Mouse (Mus musculus) stomach, embryonic 15.5 days (tissue): ENCODE data around the gene Ncmap. TPM values are rescaled to one million over a fixed set of nuclear protein-coding genes. Genes with fewer than 3 reads are reported as not detected.
A peak's percentile ranks its signal among the peaks of the same experiment; 100 is the strongest.

Source experiments
- ATAC-seq: fragments of 200-750 bp; cut with Nextera tagmentation; 2 replicates; pipeline ENCODE4 v1.8.0; 2017; ENCODE audit warnings: low read depth, moderate number of reproducible peaks, moderate TSS enrichment; ENCODE audit not compliant: insufficient read depth, low FRiP score
- H3K27ac ChIP-seq: fragments of 300-500 bp; sonication (generic); 2 replicates; pipeline ENCODE4 v1.5.1; 2015; ENCODE audit warnings: mild to moderate bottlenecking, inconsistent platforms
- H3K27me3 ChIP-seq: fragments of 300-500 bp; sonication (generic); replicated peaks from 2 replicates; pipeline ENCODE4 v1.6.1; 2015; ENCODE audit warnings: inconsistent platforms
- H3K36me3 ChIP-seq: fragments of 300-500 bp; sonication (generic); 2 replicates; pipeline ENCODE4 v1.6.1; 2015; ENCODE audit warnings: inconsistent platforms
- H3K4me1 ChIP-seq: fragments of 300-500 bp; sonication (generic); 2 replicates; pipeline ENCODE4 v1.6.1; 2015; ENCODE audit warnings: inconsistent platforms
- H3K4me2 ChIP-seq: fragments of 300-500 bp; sonication (generic); 2 replicates; pipeline ENCODE4 v1.6.1; 2015; ENCODE audit warnings: mild to moderate bottlenecking, inconsistent platforms
- H3K4me3 ChIP-seq: fragments of 300-500 bp; sonication (generic); replicated peaks from 2 replicates; pipeline ENCODE4 v1.5.1; 2015; ENCODE audit warnings: inconsistent platforms
- H3K9ac ChIP-seq: fragments of 300-500 bp; sonication (generic); 2 replicates; pipeline ENCODE4 v1.6.1; 2015; ENCODE audit warnings: inconsistent platforms
- H3K9me3 ChIP-seq: fragments of 300-500 bp; sonication (generic); 2 replicates; pipeline ENCODE4 v1.6.1; 2016; ENCODE audit warnings: inconsistent platforms
- WGBS: fragments of 180-500 bp; shearing (Covaris S2); methylation state at CpG from one replicate; pipeline ENCODE4 v1.1.7; 2015; 5-methylcytosine and 5-hydroxymethylcytosine counted together
- microRNA counts: library from miRNA; unstranded; fragments of <30 nt; microRNA quantifications from one replicate; lab custom pipeline; 2016
- microRNA-seq: library from miRNA; unstranded; fragments of <30 nt; microRNA quantifications from one replicate; pipeline ENCODE4, GENCODE M21; 2016
- polyA plus RNA-seq: library from polyadenylated mRNA; unstranded; fragments of >200 nt; fragmentation: Nextera tagmentation; extraction: Ambion mirVana; gene quantifications from 2 replicates; pipeline ENCODE4 v1.2.1, GENCODE M21; 2015

The Ncmap gene
- polyA plus RNA-seq, 1 experiment from 2014 or later, result 21.9 TPM

GRCm38 (mm10) chr4:135335327-135336022 lies 62.6 kb downstream of the Ncmap start:
- Histone ChIP-seq H3K36me3 (peaks cover 66% of the 10 kb centered on the region), H3K9ac (no peak overlapping the region), H3K27me3 (no peaks in the 10 kb centered on the region), H3K27ac (0 out of 2 replicates have a peak overlapping the region, but pooled peaks have one; percentile 27), H3K4me3 (no peak overlapping the region), H3K9me3 (no peaks in the 10 kb centered on the region), H3K4me1 (no peaks in the 10 kb centered on the region), H3K4me2 (no peak overlapping the region)
- ATAC-seq, result peak; percentile 60; the same call in 1 of the 2 replicates
- WGBS, result 69% methylated on average over 9 of the region's 9 CpGs

DNA sequence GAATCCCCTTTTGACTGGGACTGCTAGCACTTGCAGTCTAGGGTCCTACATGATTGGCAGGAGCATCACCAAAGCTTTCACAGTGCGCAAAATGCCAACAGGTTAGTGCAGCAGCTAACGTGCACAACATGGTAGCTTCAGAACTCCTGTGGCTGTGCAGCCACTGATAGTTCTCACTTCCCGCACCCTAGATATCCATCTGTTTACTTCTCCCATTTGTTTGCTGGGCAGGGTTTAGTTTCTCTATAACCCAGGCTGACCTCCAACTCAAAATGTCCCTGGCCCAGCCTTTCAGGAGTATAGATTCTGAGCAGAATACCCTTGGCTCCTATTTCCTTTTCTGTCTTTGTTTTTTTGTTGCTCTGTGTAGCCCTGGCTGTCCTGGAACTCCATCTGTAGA lies 71.6 kb downstream of the Ncmap start:
- Histone ChIP-seq H3K4me1 (no peaks in the 10 kb centered on the region), H3K9me3 (no peaks in the 10 kb centered on the region), H3K27ac (no peak overlapping the region), H3K4me2 (no peak overlapping the region), H3K4me3 (no peak overlapping the region), H3K9ac (no peak overlapping the region), H3K27me3 (no peaks in the 10 kb centered on the region), H3K36me3 (peaks cover 74% of the 10 kb centered on the region)
- WGBS, result 76% methylated on average over 3 of the region's 3 CpGs
- ATAC-seq, result no peak

GRCm38 (mm10) chr4:135326046-135326445 lies 72.0 kb downstream of the Ncmap start:
- H3K27ac ChIP-seq, result no peak overlapping the region
- no peak overlapping the region for H3K4me2 ChIP-seq
- no peaks in the 10 kb centered on the region for H3K27me3 ChIP-seq
- no peak overlapping the region for H3K4me3 ChIP-seq
- H3K9ac ChIP-seq, result no peak overlapping the region
- ATAC-seq, result no peak
- H3K4me1 ChIP-seq, result no peaks in the 10 kb centered on the region
- H3K9me3 ChIP-seq, result no peaks in the 10 kb centered on the region
- H3K36me3 ChIP-seq, result peaks cover 73% of the 10 kb centered on the region

- H3K27ac ChIP-seq, result no peak overlapping the region
- WGBS, result 86% methylated on average over 8 of the region's 8 CpGs
- H3K4me1 ChIP-seq, result no peaks in the 10 kb centered on the region
- no peak overlapping the region for H3K4me2 ChIP-seq
- no peaks in the 10 kb centered on the region for H3K9me3 ChIP-seq
- no peak overlapping the region for H3K4me3 ChIP-seq
- no peak overlapping the region for H3K9ac ChIP-seq
- peaks cover 67% of the 10 kb centered on the region for H3K36me3 ChIP-seq
- ATAC-seq, result no peak
- H3K27me3 ChIP-seq, result no peaks in the 10 kb centered on the region
Observed at GRCm38 (mm10) chr4:135323021-135323420, 75.0 kb downstream of the Ncmap start.

MicroRNAs encoded within 50 kb of the gene (microRNA counts, 519-probe panel; counts per million panel counts)
- microRNA mmu-miR-700 (lab: Ali Mortazavi, UCI), result 1,965 counts per million, percentile 22 among the panel's probes with 10 or more counts

Small RNA genes within 50 kb of the gene (microRNA-seq; reads per million reads assigned to microRNA genes)
- gene Mir700, result 256 reads per million, percentile 61 among the genes with 10 or more reads in this experiment

Other genes with a start within 250 kb of the Ncmap start
- gene Clic4, start 125.4 kb downstream of the Ncmap start, polyA plus RNA-seq, result 141 and 144 TPM in 2 replicates
- gene Srrm1, start 44.9 kb downstream of the Ncmap start, polyA plus RNA-seq, result 226 and 233 TPM in 2 replicates
- gene Rcan3, start 35.6 kb upstream of the Ncmap start, polyA plus RNA-seq, result 18.8 and 21.3 TPM in 2 replicates
- 0.23 and 0.27 TPM in 2 replicates for gene Stpg1, start 96.6 kb upstream of the Ncmap start, polyA plus RNA-seq
- gene Nipal3, start 96.8 kb upstream of the Ncmap start, polyA plus RNA-seq, result 4.5 and 4.7 TPM in 2 replicates
- 25.9 and 37.0 TPM in 2 replicates for gene Grhl3, start 175.4 kb upstream of the Ncmap start, polyA plus RNA-seq